Mouse (Mus musculus): ENCODE data around the gene Itsn1. TPM values are rescaled to one million over a fixed set of nuclear protein-coding genes. Genes with fewer than 3 reads are reported as not detected.

The Itsn1 gene
- polyA plus RNA-seq, 2 experiments = 24.8 to 46.6 TPM

DNA sequence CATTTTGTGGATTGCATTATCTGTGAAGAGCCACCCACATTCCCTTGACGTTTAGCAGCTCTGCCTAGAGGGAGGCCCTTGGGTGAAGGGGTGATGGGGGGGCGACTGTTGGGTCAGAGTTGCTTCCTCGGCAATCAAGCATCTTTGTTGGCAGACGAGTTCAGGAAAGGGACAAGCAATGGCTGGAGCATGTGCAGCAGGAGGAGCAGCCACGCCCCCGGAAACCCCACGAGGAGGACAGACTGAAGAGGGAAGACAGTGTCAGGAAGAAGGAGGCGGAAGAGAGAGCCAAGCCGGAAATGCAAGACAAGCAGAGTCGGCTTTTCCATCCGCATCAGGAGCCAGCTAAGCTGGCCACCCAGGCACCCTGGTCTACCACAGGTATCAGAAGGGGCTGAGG, 110.4 kb downstream of the Itsn1 start:
- ATAC-seq (ENCODE audit: low FRiP score, low read depth) = no peak
- Histone ChIP-seq H3K27ac (replicated peaks; ENCODE audit: low read depth, low read length) (no peak overlapping the region), H3K4me3 (replicated peaks; ENCODE audit: low read length) (no peak overlapping the region), H3K4me2 (replicated peaks; ENCODE audit: low read depth, low read length, severe bottlenecking) (no peak overlapping the region), H3K36me3 (ENCODE audit: control insufficient read depth, insufficient read depth, low read length) (peaks cover 47% of the 10 kb centered on the region), H3K27me3 (ENCODE audit: control insufficient read depth, insufficient read depth, low read length) (no peaks in the 10 kb centered on the region), H3K9ac (ENCODE audit: low read depth, low read length, severe bottlenecking) (no peak overlapping the region), H3K9me3 (ENCODE audit: control insufficient read depth, low read length) (no peaks in the 10 kb centered on the region), H3K4me1 (ENCODE audit: control insufficient read depth, insufficient read depth, low read length) (peaks cover 28% of the 10 kb centered on the region)
- DNase-seq (ENCODE audit: low spot score) = no peak
- TF ChIP-seq POLR2A (IDR thresholded peaks at IDR 0.05; ENCODE audit: borderline replicate concordance, extremely low read depth, insufficient read depth, insufficient read length) = no peak
- 62% methylated on average over 11 of the region's 11 CpGs for WGBS

GRCm38 (mm10) chr16:91841026-91841630, 112.0 kb downstream of the Itsn1 start:
- DNase-seq (ENCODE audit: low spot score) = peak; percentile 68
- Histone ChIP-seq H3K4me3 (replicated peaks; ENCODE audit: low read length) (no peak overlapping the region), H3K4me1 (ENCODE audit: control insufficient read depth, insufficient read depth, low read length) (peaks cover 27% of the 10 kb centered on the region), H3K9ac (ENCODE audit: low read depth, low read length, severe bottlenecking) (no peak overlapping the region), H3K27ac (replicated peaks; ENCODE audit: low read depth, low read length) (no peak overlapping the region), H3K27me3 (ENCODE audit: control insufficient read depth, insufficient read depth, low read length) (no peaks in the 10 kb centered on the region), H3K4me2 (replicated peaks; ENCODE audit: low read depth, low read length, severe bottlenecking) (no peak overlapping the region), H3K36me3 (ENCODE audit: control insufficient read depth, insufficient read depth, low read length) (peaks cover 47% of the 10 kb centered on the region), H3K9me3 (ENCODE audit: control insufficient read depth, low read length) (no peaks in the 10 kb centered on the region)
- 0 out of 2 replicates have a peak, but pooled peaks have one; percentile 20 for ATAC-seq (ENCODE audit: low FRiP score, low read depth)
- 61% methylated on average over 14 of the region's 14 CpGs for WGBS
- TF ChIP-seq POLR2A (IDR thresholded peaks at IDR 0.05; ENCODE audit: borderline replicate concordance, extremely low read depth, insufficient read depth, insufficient read length) = no peak

- peaks cover 43% of the 10 kb centered on the region for H3K4me1 ChIP-seq (ENCODE audit: control insufficient read depth, insufficient read depth, low read length)
- peak; percentile 73 for ATAC-seq (ENCODE audit: low FRiP score, low read depth)
- DNase-seq (ENCODE audit: low spot score) = peak; percentile 54
Measured at GRCm38 (mm10) chr16:91846089-91846741, 117.1 kb downstream of the Itsn1 start.

DNA sequence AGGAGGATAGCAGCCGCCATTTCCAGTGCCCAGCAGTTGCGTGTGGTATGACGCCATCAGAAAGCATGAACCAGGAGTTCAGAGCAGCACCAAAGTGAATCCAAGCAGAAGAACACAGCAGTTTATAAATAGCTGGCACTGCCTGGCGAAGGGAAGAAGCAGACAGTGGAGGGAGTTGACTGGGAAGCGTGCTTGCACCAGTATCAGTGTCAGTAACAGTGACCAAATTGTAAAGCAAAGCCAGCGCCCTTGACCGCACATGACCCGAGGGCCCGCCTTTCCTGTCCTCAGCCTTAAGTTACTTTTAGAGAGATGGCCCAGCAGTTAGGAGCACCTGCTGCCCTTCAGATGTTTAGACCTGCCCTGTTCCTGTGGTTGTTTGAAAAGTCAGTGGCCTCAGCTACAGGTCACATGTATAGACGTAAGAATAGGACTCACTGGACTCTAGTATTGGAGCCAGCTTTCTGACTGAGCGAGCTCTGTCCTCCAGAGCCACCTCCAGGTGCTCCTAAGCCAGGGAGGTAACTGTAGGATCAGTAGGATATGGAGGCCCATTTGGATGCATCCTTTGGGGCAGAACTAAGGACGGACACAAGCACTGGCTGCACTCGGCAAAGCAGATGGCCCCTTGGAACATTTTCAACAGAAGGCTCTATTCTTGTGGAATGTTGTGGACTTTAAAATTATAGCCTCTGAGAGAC, 118.6 kb downstream of the Itsn1 start:
- H3K27ac ChIP-seq (replicated peaks; ENCODE audit: low read depth, low read length) = no peak overlapping the region
- H3K9ac ChIP-seq (ENCODE audit: low read depth, low read length, severe bottlenecking) = no peak overlapping the region
- peaks cover 41% of the 10 kb centered on the region for H3K36me3 ChIP-seq (ENCODE audit: control insufficient read depth, insufficient read depth, low read length)
- no peaks in the 10 kb centered on the region for H3K9me3 ChIP-seq (ENCODE audit: control insufficient read depth, low read length)
- no peak for DNase-seq (ENCODE audit: low spot score)
- H3K27me3 ChIP-seq (ENCODE audit: control insufficient read depth, insufficient read depth, low read length) = no peaks in the 10 kb centered on the region
- no peak overlapping the region for H3K4me2 ChIP-seq (replicated peaks; ENCODE audit: low read depth, low read length, severe bottlenecking)
- TF ChIP-seq POLR2A (IDR thresholded peaks at IDR 0.05; ENCODE audit: borderline replicate concordance, extremely low read depth, insufficient read depth, insufficient read length) = no peak
- 92% methylated on average over 13 of the region's 13 CpGs for WGBS
- H3K4me1 ChIP-seq (ENCODE audit: control insufficient read depth, insufficient read depth, low read length) = peaks cover 43% of the 10 kb centered on the region
- ATAC-seq (ENCODE audit: low FRiP score, low read depth) = no peak
- no peak overlapping the region for H3K4me3 ChIP-seq (replicated peaks; ENCODE audit: low read length)

More at GRCm38 (mm10) chr16:91846089-91846741, 117.1 kb downstream of the Itsn1 start:
- Histone ChIP-seq H3K9me3 (ENCODE audit: control insufficient read depth, low read length) (no peaks in the 10 kb centered on the region), H3K9ac (ENCODE audit: low read depth, low read length, severe bottlenecking) (no peak overlapping the region), H3K36me3 (ENCODE audit: control insufficient read depth, insufficient read depth, low read length) (peaks cover 34% of the 10 kb centered on the region), H3K4me2 (replicated peaks; ENCODE audit: low read depth, low read length, severe bottlenecking) (no peak overlapping the region), H3K4me3 (replicated peaks; ENCODE audit: low read length) (no peak overlapping the region), H3K27ac (replicated peaks; ENCODE audit: low read depth, low read length) (peak overlapping the region; percentile 67), H3K27me3 (ENCODE audit: control insufficient read depth, insufficient read depth, low read length) (no peaks in the 10 kb centered on the region)
- WGBS = 8% methylated on average over 10 of the region's 10 CpGs
- TF ChIP-seq POLR2A (IDR thresholded peaks at IDR 0.05; ENCODE audit: borderline replicate concordance, extremely low read depth, insufficient read depth, insufficient read length) = no peak

DNA sequence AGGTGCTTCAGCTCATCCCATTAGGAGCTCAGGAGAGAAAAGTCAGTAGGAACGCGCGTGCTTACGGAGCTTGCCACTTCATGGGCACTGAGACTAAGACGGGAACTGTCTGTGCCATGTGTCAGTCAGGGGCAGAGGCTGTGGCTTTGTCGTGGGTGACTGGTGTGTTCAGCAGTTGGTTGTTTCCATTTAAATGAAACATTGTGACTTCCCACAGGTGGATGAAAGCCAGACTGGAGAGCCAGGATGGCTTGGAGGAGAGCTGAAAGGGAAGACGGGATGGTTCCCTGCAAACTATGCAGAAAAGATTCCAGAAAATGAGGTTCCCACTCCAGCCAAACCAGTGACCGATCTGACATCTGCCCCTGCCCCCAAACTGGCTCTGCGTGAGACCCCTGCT, 119.4 kb downstream of the Itsn1 start:
- peak overlapping the region; percentile 26; the same call in 1 of the 2 replicates for H3K27ac ChIP-seq (replicated peaks; ENCODE audit: low read depth, low read length)
- H3K4me1 ChIP-seq (ENCODE audit: control insufficient read depth, insufficient read depth, low read length) = peaks cover 43% of the 10 kb centered on the region
- ATAC-seq (ENCODE audit: low FRiP score, low read depth) = no peak
- TF ChIP-seq POLR2A (IDR thresholded peaks at IDR 0.05; ENCODE audit: borderline replicate concordance, extremely low read depth, insufficient read depth, insufficient read length) = no peak
- H3K9me3 ChIP-seq (ENCODE audit: control insufficient read depth, low read length) = no peaks in the 10 kb centered on the region
- 85% methylated on average over 9 of the region's 9 CpGs for WGBS
- DNase-seq (ENCODE audit: low spot score) = no peak
- H3K4me3 ChIP-seq (replicated peaks; ENCODE audit: low read length) = no peak overlapping the region
- H3K4me2 ChIP-seq (replicated peaks; ENCODE audit: low read depth, low read length, severe bottlenecking) = no peak overlapping the region
- H3K36me3 ChIP-seq (ENCODE audit: control insufficient read depth, insufficient read depth, low read length) = peaks cover 43% of the 10 kb centered on the region
- H3K27me3 ChIP-seq (ENCODE audit: control insufficient read depth, insufficient read depth, low read length) = no peaks in the 10 kb centered on the region
- no peak overlapping the region for H3K9ac ChIP-seq (ENCODE audit: low read depth, low read length, severe bottlenecking)
